Mouse (Mus musculus): Measurements from ENCODE around the gene Srsf6. TPM values are rescaled to one million over a fixed set of nuclear protein-coding genes. Genes with fewer than 3 reads are reported as not detected.

The Srsf6 gene
- polyA plus RNA-seq, 1 experiment from 2014 or later, result 242 TPM

DNA sequence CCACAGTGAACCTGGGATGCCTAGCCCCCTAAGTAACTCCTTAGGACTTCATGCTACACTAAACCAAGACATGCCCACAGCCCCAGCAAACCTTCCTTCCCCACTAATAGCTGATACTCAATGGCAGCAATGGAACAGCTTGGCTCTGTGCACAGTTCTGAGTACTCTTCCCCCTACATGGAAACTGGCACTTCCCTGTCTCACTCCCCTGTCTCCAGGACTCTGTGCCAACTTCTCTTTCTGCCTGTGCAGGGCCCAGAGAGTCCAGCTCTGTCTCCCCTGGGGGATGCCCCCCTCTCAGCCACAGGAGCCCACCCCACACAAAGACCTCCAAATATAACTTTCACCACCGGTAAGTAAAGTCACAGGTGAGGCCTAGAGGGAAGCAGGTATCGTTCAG lies 35.4 kb downstream of the Srsf6 start:
- Histone ChIP-seq H3K4me3 (ENCODE audit: low read depth, low read length) (no peak overlapping the region), H3K4me1 (ENCODE audit: insufficient read depth) (no peaks in the 10 kb centered on the region), H3K27me3 (ENCODE audit: insufficient read depth, low read length) (no peaks in the 10 kb centered on the region), H3K27ac (ENCODE audit: low read depth) (no peak overlapping the region), H3K4me2 (no peak overlapping the region), H3K9ac (no peak overlapping the region), H3K36me3 (ENCODE audit: insufficient read depth) (no peaks in the 10 kb centered on the region), H3K9me3 (ENCODE audit: low read depth, low read length) (no peaks in the 10 kb centered on the region)
- DNase-seq (no peak), ATAC-seq (ENCODE audit: insufficient read depth) (no peak)
- no peak for TF ChIP-seq CTCF (IDR thresholded peaks at IDR 0.05; ENCODE audit: low read depth)
- WGBS, result 95% methylated on average over 2 of the region's 2 CpGs

DNA sequence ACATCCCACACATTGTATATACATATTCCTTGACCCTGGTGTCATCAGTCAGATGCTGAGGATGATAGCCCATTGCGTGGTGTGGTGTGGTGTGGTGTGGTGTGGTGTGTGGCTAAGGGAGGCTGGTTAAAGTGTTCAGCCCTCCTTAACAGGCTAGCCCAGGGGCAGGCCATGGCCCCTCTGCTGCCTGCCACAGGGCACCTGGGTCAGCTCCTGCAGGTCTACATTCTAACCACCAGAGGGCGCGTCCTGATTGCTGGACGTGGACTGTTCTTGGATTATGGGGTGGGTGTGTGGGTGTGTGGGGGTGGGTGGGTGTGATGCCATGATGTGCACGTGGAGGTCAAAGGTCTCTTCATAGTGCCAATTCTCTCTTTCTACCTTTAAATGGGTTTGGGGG lies 37.0 kb downstream of the Srsf6 start:
- Histone ChIP-seq H3K9ac (no peak overlapping the region), H3K4me2 (no peak overlapping the region), H3K4me1 (ENCODE audit: insufficient read depth) (no peaks in the 10 kb centered on the region), H3K27ac (ENCODE audit: low read depth) (no peak overlapping the region), H3K4me3 (ENCODE audit: low read depth, low read length) (no peak overlapping the region), H3K27me3 (ENCODE audit: insufficient read depth, low read length) (no peaks in the 10 kb centered on the region), H3K36me3 (ENCODE audit: insufficient read depth) (no peaks in the 10 kb centered on the region), H3K9me3 (ENCODE audit: low read depth, low read length) (no peaks in the 10 kb centered on the region)
- peak; percentile 90 for TF ChIP-seq CTCF (IDR thresholded peaks at IDR 0.05; ENCODE audit: low read depth)
- DNase-seq (peak; percentile 67), ATAC-seq (ENCODE audit: insufficient read depth) (peak; percentile 62; the same call in 1 of the 2 replicates)
- WGBS, result 6% methylated on average over 5 of the region's 5 CpGs

DNA sequence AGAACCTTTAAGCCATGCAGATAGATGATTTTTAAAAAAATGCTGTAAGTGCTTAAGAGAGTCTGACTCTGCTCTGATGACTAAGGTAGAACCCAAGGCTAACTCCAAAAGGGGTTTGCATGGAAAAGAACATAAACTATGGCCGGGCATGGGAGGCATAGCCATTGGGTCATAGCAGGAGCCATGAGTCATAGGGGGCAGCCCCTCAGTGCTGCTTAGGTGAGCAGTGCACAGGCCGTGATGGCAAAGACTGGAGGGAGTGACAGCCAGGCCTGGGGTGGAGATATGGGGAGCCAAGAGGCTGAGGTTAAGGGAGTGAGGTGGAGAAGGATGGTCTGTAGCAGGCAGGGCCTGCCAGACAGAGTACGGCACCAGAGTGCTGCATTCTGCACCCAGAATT lies 37.8 kb downstream of the Srsf6 start:
- Histone ChIP-seq H3K27ac (ENCODE audit: low read depth) (no peak overlapping the region), H3K9ac (no peak overlapping the region), H3K4me1 (ENCODE audit: insufficient read depth) (no peaks in the 10 kb centered on the region), H3K9me3 (ENCODE audit: low read depth, low read length) (no peaks in the 10 kb centered on the region), H3K4me2 (no peak overlapping the region), H3K4me3 (ENCODE audit: low read depth, low read length) (no peak overlapping the region), H3K27me3 (ENCODE audit: insufficient read depth, low read length) (no peaks in the 10 kb centered on the region), H3K36me3 (ENCODE audit: insufficient read depth) (no peaks in the 10 kb centered on the region)
- ATAC-seq (ENCODE audit: insufficient read depth), result no peak
- DNase-seq, result no peak
- TF ChIP-seq CTCF (IDR thresholded peaks at IDR 0.05; ENCODE audit: low read depth), result no peak
- WGBS, result 75% methylated on average over 3 of the region's 3 CpGs

DNA sequence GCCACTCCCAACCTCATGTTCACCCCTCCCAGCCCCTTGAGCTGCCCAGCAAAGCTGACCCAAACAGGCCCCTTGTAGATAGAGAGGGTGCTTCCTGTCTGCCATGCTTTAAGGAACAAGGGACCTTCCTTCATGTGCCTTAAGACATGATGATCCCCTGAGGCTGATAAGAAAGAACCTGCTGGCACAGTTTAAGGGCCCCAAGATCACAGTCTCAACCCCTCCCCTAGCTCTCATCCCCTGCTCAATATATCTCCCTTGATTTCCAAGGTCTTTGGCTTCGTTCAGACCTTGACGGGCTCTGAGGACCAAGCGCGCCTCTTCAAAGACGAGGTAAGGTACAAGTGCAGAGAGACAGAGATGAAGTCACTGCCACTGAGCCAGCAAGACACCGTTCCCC lies 39.6 kb downstream of the Srsf6 start:
- Histone ChIP-seq H3K27me3 (ENCODE audit: insufficient read depth, low read length) (no peaks in the 10 kb centered on the region), H3K9ac (no peak overlapping the region), H3K4me3 (ENCODE audit: low read depth, low read length) (no peak overlapping the region), H3K36me3 (ENCODE audit: insufficient read depth) (no peaks in the 10 kb centered on the region), H3K4me2 (no peak overlapping the region), H3K27ac (ENCODE audit: low read depth) (no peak overlapping the region), H3K9me3 (ENCODE audit: low read depth, low read length) (no peaks in the 10 kb centered on the region), H3K4me1 (ENCODE audit: insufficient read depth) (no peaks in the 10 kb centered on the region)
- no peak for TF ChIP-seq CTCF (IDR thresholded peaks at IDR 0.05; ENCODE audit: low read depth)
- ATAC-seq (ENCODE audit: insufficient read depth) (no peak), DNase-seq (no peak)
- 74% methylated on average over 6 of the region's 6 CpGs for WGBS

DNA sequence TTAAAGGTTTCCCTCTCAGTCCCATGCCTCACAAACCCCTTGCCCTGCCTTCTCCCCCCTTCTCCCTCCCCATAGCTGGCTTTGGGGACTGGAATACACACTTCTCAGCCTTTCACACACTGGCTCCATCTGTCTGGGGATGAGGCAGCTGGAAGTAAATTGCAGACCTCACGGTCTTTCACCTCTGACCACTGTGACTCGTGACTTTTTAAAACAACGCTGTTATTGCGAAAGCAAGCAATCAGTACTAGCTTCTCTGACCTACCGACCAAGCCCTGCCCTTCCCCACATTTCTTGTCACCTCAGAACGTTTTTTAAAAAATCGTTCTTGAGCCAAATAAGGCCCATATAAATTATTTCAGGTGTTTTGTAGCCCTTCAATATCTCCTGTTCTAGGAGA lies 41.4 kb downstream of the Srsf6 start:
- no peak for DNase-seq
- no peak overlapping the region for H3K4me3 ChIP-seq (ENCODE audit: low read depth, low read length)
- no peaks in the 10 kb centered on the region for H3K27me3 ChIP-seq (ENCODE audit: insufficient read depth, low read length)
- H3K9ac ChIP-seq, result no peak overlapping the region
- H3K9me3 ChIP-seq (ENCODE audit: low read depth, low read length), result no peaks in the 10 kb centered on the region
- 31% methylated on average over 7 of the region's 7 CpGs for WGBS
- no peak for ATAC-seq (ENCODE audit: insufficient read depth)
- H3K27ac ChIP-seq (ENCODE audit: low read depth), result no peak overlapping the region
- H3K4me2 ChIP-seq, result no peak overlapping the region
- no peaks in the 10 kb centered on the region for H3K4me1 ChIP-seq (ENCODE audit: insufficient read depth)
- H3K36me3 ChIP-seq (ENCODE audit: insufficient read depth), result no peaks in the 10 kb centered on the region
- TF ChIP-seq CTCF (IDR thresholded peaks at IDR 0.05; ENCODE audit: low read depth), result no peak

DNA sequence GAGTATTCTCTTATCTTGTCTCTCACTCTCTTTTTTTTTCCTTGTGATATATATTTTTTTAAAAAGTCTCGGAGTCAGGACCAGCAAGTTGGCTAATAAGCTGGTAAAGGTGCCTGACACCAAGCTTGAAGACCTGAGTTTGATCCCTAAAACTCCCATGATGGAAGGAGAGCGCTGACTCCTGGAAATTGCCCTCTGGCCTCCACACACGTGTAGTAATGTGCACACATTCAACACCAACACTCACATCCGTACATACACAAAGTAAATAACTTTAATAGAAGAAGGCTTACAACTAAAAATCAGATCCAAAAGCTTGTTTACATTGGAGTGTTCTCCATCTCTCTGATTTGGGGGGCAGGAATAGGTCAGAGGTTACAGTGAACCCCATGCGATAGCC lies 41.9 kb downstream of the Srsf6 start:
- Histone ChIP-seq H3K27me3 (ENCODE audit: insufficient read depth, low read length) (no peaks in the 10 kb centered on the region), H3K9ac (no peak overlapping the region), H3K4me2 (no peak overlapping the region), H3K27ac (ENCODE audit: low read depth) (no peak overlapping the region), H3K9me3 (ENCODE audit: low read depth, low read length) (no peaks in the 10 kb centered on the region), H3K36me3 (ENCODE audit: insufficient read depth) (no peaks in the 10 kb centered on the region), H3K4me3 (ENCODE audit: low read depth, low read length) (no peak overlapping the region), H3K4me1 (ENCODE audit: insufficient read depth) (no peaks in the 10 kb centered on the region)
- no peak for DNase-seq
- ATAC-seq (ENCODE audit: insufficient read depth), result no peak
- 37% methylated on average over 5 of the region's 5 CpGs for WGBS
- no peak for TF ChIP-seq CTCF (IDR thresholded peaks at IDR 0.05; ENCODE audit: low read depth)

DNA sequence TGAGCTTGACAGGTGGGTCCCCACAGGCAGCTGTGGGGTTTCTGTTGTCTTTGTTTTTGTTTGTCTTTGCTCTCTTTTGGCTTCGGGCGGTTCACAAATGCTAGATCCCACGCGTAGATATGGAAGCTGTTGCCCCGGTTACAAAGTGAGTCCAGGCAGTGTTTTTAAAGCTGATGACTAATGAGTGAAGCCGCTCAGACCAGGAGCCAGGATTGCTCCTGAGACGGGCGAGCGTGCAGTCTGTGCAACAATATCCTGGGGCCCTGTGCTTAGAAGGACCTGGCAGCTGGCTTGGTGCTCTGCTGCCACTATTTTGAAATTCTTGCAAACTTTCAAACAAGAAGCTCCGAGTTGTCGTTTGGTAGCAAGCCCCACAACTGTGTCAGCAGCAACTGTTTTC lies 42.3 kb downstream of the Srsf6 start:
- DNase-seq, result peak; percentile 20
- no peak overlapping the region for H3K4me3 ChIP-seq (ENCODE audit: low read depth, low read length)

More for the DNA sequence above, 42.3 kb downstream of the Srsf6 start:
- Histone ChIP-seq H3K4me2 (no peak overlapping the region), H3K4me1 (ENCODE audit: insufficient read depth) (no peaks in the 10 kb centered on the region), H3K27me3 (ENCODE audit: insufficient read depth, low read length) (no peaks in the 10 kb centered on the region), H3K9ac (no peak overlapping the region), H3K27ac (ENCODE audit: low read depth) (no peak overlapping the region), H3K36me3 (ENCODE audit: insufficient read depth) (no peaks in the 10 kb centered on the region), H3K9me3 (ENCODE audit: low read depth, low read length) (no peaks in the 10 kb centered on the region)
- 12% methylated on average over 11 of the region's 11 CpGs for WGBS
- no peak for TF ChIP-seq CTCF (IDR thresholded peaks at IDR 0.05; ENCODE audit: low read depth)
- ATAC-seq (ENCODE audit: insufficient read depth), result no peak
